Mouse (Mus musculus): ENCODE measurements around the gene Ccdc186.

The Ccdc186 gene

GRCm38 (mm10) chr19:56750709-56751108 lies 71.3 kb downstream of the Ccdc186 start:
- DNase-seq: no peak

GRCm38 (mm10) chr19:56749343-56749742 lies 72.6 kb downstream of the Ccdc186 start:
- no peak for DNase-seq

- DNase-seq: no peak
Observed at GRCm38 (mm10) chr19:56747878-56748277, 74.1 kb downstream of the Ccdc186 start.

GRCm38 (mm10) chr19:56746618-56747017 lies 75.4 kb downstream of the Ccdc186 start:
- no peak for DNase-seq

GRCm38 (mm10) chr19:56745528-56745927 lies 76.5 kb downstream of the Ccdc186 start:
- DNase-seq: no peak

GRCm38 (mm10) chr19:56745061-56745460 lies 76.9 kb downstream of the Ccdc186 start:
- no peak for DNase-seq
